Mouse (Mus musculus) lung, postnatal 36 days (tissue): ENCODE measurements around the gene Gm19668.
"Not testable (repeated sequence)": the region's sequence is repeated elsewhere in the genome, so short reads cannot be mapped to it uniquely, and the experiment has no call there.

Source experiments
- DNase-seq: peaks from one replicate; pipeline ENCODE4 v3.0.0; 2022; ENCODE audit warnings: mixed read lengths

The Gm19668 gene

GRCm38 (mm10) chr10:77798921-77799508, at the start of gene Gm19668:
Gm19668 (minus strand) TSS chr10:77799133.
- DNase-seq: no peak

GRCm38 (mm10) chr10:77847538-77847937, 48.6 kb upstream of the Gm19668 start:
- no peak for DNase-seq

DNA sequence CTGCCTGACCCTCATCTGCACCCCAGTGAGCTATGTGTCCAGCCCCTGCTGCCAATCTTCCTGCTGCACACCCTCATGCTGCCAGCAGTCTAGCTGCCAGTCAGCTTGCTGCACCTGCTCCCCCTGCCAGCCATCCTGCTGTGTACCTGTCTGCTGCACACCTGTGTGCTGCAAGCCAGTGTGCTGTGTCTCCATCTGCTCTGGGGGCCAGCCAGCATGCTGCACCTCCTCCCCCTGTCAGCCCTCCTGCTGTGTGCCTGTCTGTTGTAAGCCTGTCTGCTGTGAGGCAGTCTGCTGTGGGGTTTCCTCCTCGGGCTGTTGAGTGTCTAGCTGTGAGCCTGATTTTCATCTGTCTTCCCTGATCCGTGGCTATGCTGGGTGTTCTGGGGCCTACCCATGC, 48.0 kb upstream of the Gm19668 start:
- no peak for DNase-seq

DNA sequence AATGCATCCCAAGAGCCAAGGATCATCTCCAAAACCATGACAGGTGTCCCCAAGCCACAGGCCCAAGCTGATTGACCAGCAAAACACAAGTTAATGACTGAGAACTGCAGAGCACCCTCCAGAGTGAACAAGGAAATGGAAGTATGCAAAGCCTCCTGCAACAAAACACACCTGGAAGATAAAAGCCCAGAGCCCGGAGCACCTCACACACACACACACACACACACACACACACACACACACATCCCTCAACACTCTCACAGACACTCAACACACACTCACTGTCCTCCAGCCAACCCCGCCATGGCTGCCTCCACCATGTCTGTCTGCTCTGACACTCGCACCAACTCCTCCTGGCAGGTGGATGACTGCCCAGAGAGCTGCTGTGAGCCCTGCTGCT, 47.6 kb upstream of the Gm19668 start, which contains the start of gene Gm36176:
Gene Gm36176 (plus strand): TSS at position 301 of the 400 bp plus-strand sequence.
- no peak for DNase-seq

- no peak for DNase-seq
Observed at GRCm38 (mm10) chr10:77839006-77839405, 40.1 kb upstream of the Gm19668 start.

DNA sequence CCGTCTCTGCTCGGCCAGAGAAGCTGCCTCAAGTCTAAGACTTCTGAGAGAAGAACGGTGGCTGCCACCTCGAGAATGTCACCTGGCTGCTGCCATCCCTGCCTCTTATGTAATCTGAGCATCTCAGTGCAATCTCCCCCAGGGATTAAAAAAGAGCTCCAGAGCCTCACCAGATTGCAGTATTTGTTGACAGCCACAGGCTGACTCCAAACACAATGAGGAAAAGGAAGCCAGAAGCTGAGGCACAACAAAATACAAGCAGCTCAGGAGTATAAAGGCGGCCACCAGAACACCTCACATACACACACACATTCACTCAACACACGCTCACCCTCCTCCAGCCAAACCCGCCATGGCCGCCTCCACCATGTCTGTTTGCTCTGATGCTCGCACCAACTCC, 36.7 kb upstream of the Gm19668 start, which contains the start of gene Krtap10-10:
Gene Krtap10-10 (plus strand): TSS at position 301 of the 400 bp plus-strand sequence.
- DNase-seq: no peak

GRCm38 (mm10) chr10:77826951-77827350, 28.0 kb upstream of the Gm19668 start, which contains the start of gene Krtap10-4:
Krtap10-4 (minus strand) TSS chr10:77827095.
- peak; percentile 2 for DNase-seq

- DNase-seq: no peak
Observed at GRCm38 (mm10) chr10:77819203-77819602, 20.3 kb upstream of the Gm19668 start.

DNA sequence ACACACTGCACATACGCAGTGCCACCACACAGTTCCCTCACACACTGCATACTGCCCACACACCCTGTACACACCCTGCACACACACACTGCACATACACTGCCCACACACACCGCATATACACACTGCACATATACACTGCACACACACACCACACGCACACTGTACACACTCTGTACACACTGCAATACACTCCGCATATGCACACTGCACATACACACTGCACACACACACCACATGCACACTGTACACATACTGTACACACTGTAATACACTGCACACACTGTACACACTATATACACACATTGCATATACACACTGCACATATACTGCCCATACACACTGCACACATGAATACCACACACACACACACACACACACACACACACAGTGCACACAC, 19.6 kb upstream of the Gm19668 start:
- DNase-seq: no peak

DNA sequence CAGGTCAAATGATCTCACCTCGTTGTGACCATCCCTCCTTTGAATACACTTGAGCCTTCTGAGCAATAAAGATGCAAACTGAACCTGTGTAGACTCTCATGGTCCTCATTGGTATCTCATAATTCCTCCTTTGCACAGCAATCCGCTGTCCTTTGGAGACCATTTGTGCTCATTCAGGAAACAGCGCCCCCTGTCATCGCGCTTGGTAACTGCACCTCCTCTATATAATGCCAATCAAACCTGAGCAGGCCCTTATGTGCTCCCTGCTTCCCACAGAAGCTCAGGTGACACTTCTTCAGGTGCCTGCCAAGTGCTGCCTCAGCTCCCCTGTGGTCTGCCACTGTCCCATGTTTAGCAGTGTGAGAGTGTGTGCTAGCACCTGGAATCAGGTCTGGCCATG, 16.6 kb upstream of the Gm19668 start:
- peak; percentile 39 for DNase-seq

GRCm38 (mm10) chr10:77814382-77814781, 15.4 kb upstream of the Gm19668 start, which contains the start of gene Gm2696:
Gm2696 (plus strand) TSS chr10:77814682.
- DNase-seq: no peak

DNA sequence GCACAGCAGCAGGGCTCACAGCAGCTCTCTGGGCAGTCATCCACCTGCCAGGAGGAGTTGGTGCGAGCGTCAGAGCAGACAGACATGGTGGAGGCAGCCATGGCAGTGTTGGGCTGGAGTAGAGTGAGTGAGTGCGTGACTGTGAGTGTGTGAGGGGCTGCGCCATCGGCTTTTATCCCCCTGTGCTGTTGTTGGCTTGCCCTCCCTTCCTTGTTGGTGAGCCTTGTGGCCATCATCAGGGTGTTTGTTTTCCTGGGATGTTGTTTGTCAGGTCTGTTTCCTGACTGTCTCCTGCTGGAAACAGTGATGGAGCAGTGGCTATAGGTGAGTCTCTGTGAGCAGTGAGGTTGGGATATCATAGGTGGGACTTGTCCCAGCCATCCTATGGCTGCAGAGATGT, 12.8 kb upstream of the Gm19668 start, which contains the start of gene Gm9507:
Gene Gm9507 (minus strand): TSS at position 101 of the 400 bp plus-strand sequence.
- no peak for DNase-seq

GRCm38 (mm10) chr10:77804095-77804494, 5.2 kb upstream of the Gm19668 start:
- no peak for DNase-seq

DNA sequence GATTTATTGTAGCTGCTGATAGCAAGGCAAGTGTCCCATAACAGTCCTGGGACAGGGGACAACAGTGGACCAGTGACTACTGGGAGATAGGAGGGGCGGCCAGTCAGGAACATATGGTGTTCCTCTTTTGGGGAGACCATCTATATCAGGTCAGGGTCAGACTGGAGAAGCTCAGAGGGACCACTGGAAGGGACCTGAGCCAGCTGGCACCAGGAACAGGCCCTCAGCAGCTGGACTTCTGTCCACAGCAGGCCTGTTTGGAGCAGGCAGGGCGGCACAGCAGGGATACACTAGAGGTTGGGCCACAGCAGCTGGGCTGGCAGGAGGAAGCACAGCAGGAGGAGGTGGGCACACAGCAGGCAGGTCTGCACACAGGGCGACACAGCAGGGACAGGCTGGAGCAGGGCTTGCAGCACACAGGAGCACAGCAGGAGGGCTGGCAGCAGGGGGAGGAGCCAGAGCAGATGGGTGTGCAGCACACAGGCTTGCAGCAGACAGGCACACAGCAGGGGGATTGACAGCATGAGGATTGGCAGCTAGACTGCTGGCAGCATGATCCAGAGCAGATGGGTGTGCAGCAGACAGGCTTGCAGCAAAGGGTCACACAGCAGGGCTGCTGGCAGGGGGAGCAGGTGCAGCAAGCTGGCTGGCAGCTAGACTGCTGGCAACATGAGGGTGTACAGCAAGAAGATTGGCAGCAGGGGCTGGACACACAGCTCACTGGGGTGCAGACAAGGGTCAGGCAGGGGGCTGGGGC, 591 bp downstream of the Gm19668 start:
- DNase-seq: not testable (repeated sequence)

- DNase-seq: no peak
Observed at GRCm38 (mm10) chr10:77797677-77798076, 1.3 kb downstream of the Gm19668 start.

DNA sequence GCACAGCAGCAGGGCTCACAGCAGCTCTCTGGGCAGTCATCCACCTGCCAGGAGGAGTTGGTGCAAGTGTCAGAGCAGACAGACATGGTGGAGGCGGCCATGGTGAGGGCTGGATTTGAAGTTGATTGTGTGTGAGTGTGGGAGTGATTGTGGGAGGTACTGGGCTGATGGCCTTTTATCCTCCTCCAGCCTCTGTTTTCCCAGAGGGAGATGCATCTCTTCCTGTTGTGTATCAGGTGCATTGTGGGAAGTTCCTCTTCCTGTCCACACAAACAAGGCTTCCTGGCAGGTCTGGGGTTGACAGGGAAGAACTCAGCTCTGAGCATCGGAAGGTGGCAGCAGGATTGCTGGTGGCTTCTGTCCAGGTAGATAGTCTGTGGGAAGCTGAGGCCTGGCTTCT, 4.0 kb downstream of the Gm19668 start, which contains the start of gene Gm9639:
Gene Gm9639 (minus strand): TSS at position 101 of the 400 bp plus-strand sequence.
- DNase-seq: no peak

GRCm38 (mm10) chr10:77788621-77789020, 10.3 kb downstream of the Gm19668 start:
- no peak for DNase-seq

GRCm38 (mm10) chr10:77787876-77788275, 11.1 kb downstream of the Gm19668 start, which contains the start of gene Gm7137:
Gm7137 (minus strand) TSS chr10:77788200.
- not testable (repeated sequence) for DNase-seq

- DNase-seq: not testable (repeated sequence)
Observed at GRCm38 (mm10) chr10:77783396-77783795, 15.5 kb downstream of the Gm19668 start.

DNA sequence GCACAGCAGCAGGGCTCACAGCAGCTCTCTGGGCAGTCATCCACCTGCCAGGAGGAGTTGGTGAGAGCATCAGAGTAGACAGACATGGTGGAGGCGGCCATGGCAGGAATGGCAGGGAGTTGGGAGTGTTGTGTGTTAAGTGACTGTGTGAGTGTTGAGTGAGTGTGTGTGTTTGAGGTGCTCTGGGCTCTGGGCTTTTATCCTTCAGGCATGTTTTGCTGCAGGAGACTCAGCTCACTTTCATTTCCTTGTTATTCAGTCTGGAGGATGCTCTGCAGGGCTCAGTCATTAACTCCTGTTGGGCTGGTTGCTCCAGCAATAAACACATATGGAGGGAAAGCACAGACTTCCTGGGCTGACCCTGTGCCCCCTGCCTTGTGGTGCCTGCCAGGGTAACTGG, 16.5 kb downstream of the Gm19668 start, which contains the start of gene Gm3250:
Gene Gm3250 (minus strand): TSS at position 101 of the 400 bp plus-strand sequence.
- DNase-seq: not testable (repeated sequence)

DNA sequence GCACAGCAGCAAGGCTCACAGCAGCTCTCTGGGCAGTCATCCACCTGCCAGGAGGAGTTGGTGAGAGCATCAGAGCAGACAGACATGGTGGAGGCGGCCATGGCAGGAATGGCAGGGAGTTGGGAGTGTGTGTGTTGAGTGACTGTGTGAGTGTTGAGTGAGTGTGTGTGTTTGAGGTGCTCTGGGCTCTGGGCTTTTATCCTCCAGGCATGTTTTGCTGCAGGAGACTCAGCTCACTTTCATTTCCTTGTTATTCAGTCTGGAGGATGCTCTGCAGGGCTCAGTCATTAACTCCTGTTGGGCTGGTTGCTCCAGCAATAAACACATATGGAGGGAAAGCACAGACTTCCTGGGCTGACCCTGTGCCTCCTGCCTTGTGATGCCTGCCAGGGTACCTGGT, 22.1 kb downstream of the Gm19668 start, which contains the start of gene Gm7138:
Gene Gm7138 (minus strand): TSS at position 101 of the 400 bp plus-strand sequence.
- not testable (repeated sequence) for DNase-seq

DNA sequence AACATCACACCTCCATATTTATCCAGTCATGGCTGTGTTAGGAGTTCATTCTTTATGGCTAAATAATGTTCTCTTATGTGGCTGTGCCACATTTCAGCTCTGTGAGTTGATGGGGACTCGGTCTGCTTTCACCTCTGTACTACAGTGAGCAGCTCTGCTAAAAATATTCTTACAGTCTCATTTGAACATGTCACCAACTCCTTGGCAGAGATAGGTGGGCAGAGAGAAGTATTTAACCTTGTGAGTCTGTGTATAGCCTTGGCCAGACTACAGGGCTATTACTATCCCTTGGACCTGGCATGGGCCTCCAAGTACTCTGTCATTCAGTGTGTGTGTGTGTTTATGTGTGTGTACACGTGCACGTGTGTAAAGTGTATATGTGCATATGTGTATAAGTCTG, 26.8 kb downstream of the Gm19668 start:
- not testable (repeated sequence) for DNase-seq

GRCm38 (mm10) chr10:77771225-77771624, 27.7 kb downstream of the Gm19668 start, which contains the start of gene Gm3238:
Gm3238 (minus strand) TSS chr10:77771325.
- not testable (repeated sequence) for DNase-seq
